In genomic region chr12:32616086-32616485, GRCm38 (mm10) we compare ENCODE assay signal across 15 mouse cellular contexts.
DNase-seq lines count a peak whose midpoint lies in the region; ATAC-seq lines count a peak whose summit lies in the region.
"Had no signal": no experiment of that assay in that cellular context is flagged by ENCODE, and none has a peak within 500 bp of the region (broad histone marks: within the 10 kb centered on the region; RNA-seq: fewer than 3 reads in every experiment).

No protein-coding gene starts in this region.

- 68% methylated on average over 5 of the region's 5 CpGs for WGBS in lung, embryonic 16.5 days

- ATAC-seq in lung, embryonic 16.5 days (ENCODE audit: low read depth): peak; percentile 54
- ATAC-seq: forebrain, embryonic 13.5 days; liver, postnatal 0 days had no signal

- H3K4me2 ChIP-seq in lung, embryonic 16.5 days (ENCODE audit: low read depth, low read length): no peak overlapping the region
- H3K4me2 ChIP-seq: embryonic facial prominence, embryonic 13.5 days; forebrain, embryonic 13.5 days had no signal

- no peaks in the 10 kb centered on the region for H3K36me3 ChIP-seq in lung, embryonic 16.5 days (ENCODE audit: control insufficient read depth, insufficient read depth, low read length)
- H3K36me3 ChIP-seq: embryonic facial prominence, embryonic 13.5 days had no signal

- H3K4me3 ChIP-seq in lung, embryonic 16.5 days (ENCODE audit: low read length): no peak overlapping the region
- H3K4me3 ChIP-seq: embryonic facial prominence, embryonic 13.5 days; forebrain, embryonic 13.5 days had no signal

- H3K9me3 ChIP-seq in lung, embryonic 16.5 days (ENCODE audit: control insufficient read depth, low read length): no peaks in the 10 kb centered on the region
- H3K9me3 ChIP-seq: embryonic facial prominence, embryonic 13.5 days; forebrain, embryonic 13.5 days had no signal

- no peak overlapping the region for H3K9ac ChIP-seq in lung, embryonic 16.5 days (ENCODE audit: low read length)
- H3K9ac ChIP-seq: embryonic facial prominence, embryonic 13.5 days; forebrain, embryonic 13.5 days; liver, postnatal 0 days had no signal

- peaks cover 4% of the 10 kb centered on the region; the same call in 1 of the 2 replicates for H3K4me1 ChIP-seq in lung, embryonic 16.5 days (replicated peaks; ENCODE audit: control insufficient read depth, insufficient read depth, low read length)
- H3K4me1 ChIP-seq: embryonic facial prominence, embryonic 13.5 days; forebrain, embryonic 13.5 days had no signal

- no peak overlapping the region; the same call in 1 of the 2 replicates for H3K27ac ChIP-seq in lung, embryonic 16.5 days (ENCODE audit: low read length)
- H3K27ac ChIP-seq: embryonic facial prominence, embryonic 13.5 days; forebrain, embryonic 13.5 days had no signal

- no peaks in the 10 kb centered on the region for H3K27me3 ChIP-seq in lung, embryonic 16.5 days (ENCODE audit: control insufficient read depth, insufficient read depth, low read depth, low read length)
- H3K27me3 ChIP-seq: embryonic facial prominence, embryonic 13.5 days; forebrain, embryonic 13.5 days had no signal

- DNase-seq in gastrocnemius, postnatal 25 days: peak; percentile 11
- no peak for DNase-seq in gastrocnemius, postnatal 4 days (ENCODE audit: low spot score in 2 of 2)
- peak; percentile 8 for DNase-seq in ovary, adult 18-20 months (ENCODE audit: low spot score)
- DNase-seq in ovary, postnatal 14 days (ENCODE audit: low spot score): no peak
- no peak for DNase-seq in layer of hippocampus, postnatal 36 days
- no peak for DNase-seq in spleen, postnatal 4 days (ENCODE audit: low spot score in 2 of 2)
- no peak for DNase-seq in urinary bladder, postnatal 14 days (ENCODE audit: low spot score)
- DNase-seq: cerebellum, postnatal 25 days; heart, postnatal 10 days; liver, postnatal 0 days; midbrain, embryonic 14.5 days; right cerebral cortex, adult 18-20 months had no signal

Comparison
In these comparisons a context has a peak if more than half of its experiments do, and no peak if none do; other contexts are left out.
1. DNase-seq: peak in gastrocnemius, postnatal 25 days (single experiment) and ovary, adult 18-20 months (single experiment); none in gastrocnemius, postnatal 4 days (0 of 2), ovary, postnatal 14 days (single experiment), layer of hippocampus, postnatal 36 days (0 of 2), spleen, postnatal 4 days (0 of 2) and urinary bladder, postnatal 14 days (single experiment).